Mouse (Mus musculus): ENCODE data around the gene Zfp30. TPM values are rescaled to one million over a fixed set of nuclear protein-coding genes. Genes with fewer than 3 reads are reported as not detected.

Gene Zfp30
- total and polyA plus RNA-seq, 3 experiments = 1.7 to 7.4 (median 1.8) TPM

- Histone ChIP-seq H3K36me3 (replicated peaks) (peaks cover 21% of the 10 kb centered on the region), H3K27me3 (ENCODE audit: insufficient read depth, low read length) (no peaks in the 10 kb centered on the region), H3K4me1 (ENCODE audit: insufficient read depth, low read depth, low read length) (peaks cover 36% of the 10 kb centered on the region), H3K9me3 (replicated peaks) (no peaks in the 10 kb centered on the region), H3K4me3 (ENCODE audit: low read depth, low read length) (peak within 1 kb of the TSS; percentile 71)
- TF ChIP-seq TAL1 (conservative IDR thresholded peaks at IDR 0.05; ENCODE audit: low read depth, low read length) (no peak), POLR2AphosphoS5 (IDR thresholded peaks at IDR 0.05; ENCODE audit: insufficient replicate concordance, low read depth, low read length) (no peak), CTCF (IDR thresholded peaks at IDR 0.05; ENCODE audit: low read depth, low read length) (no peak), GATA2 (IDR thresholded peaks at IDR 0.05; ENCODE audit: borderline replicate concordance, low read depth, low read length) (no peak), GATA1 (IDR thresholded peaks at IDR 0.05; ENCODE audit: borderline replicate concordance, low read length) (no peak)
- ATAC-seq (ENCODE audit: extremely low read depth, insufficient number of reproducible peaks, low FRiP score, poor library complexity, severe bottlenecking) (peak; percentile 86), DNase-seq (ENCODE audit: low spot score) (peak; percentile 84)
Observed at GRCm38 (mm10) chr7:29815910-29816429, 32.2 kb downstream of the Zfp30 start, which contains the start of gene Zfp790. Zfp790 (plus strand) TSS chr7:29816114.

DNA sequence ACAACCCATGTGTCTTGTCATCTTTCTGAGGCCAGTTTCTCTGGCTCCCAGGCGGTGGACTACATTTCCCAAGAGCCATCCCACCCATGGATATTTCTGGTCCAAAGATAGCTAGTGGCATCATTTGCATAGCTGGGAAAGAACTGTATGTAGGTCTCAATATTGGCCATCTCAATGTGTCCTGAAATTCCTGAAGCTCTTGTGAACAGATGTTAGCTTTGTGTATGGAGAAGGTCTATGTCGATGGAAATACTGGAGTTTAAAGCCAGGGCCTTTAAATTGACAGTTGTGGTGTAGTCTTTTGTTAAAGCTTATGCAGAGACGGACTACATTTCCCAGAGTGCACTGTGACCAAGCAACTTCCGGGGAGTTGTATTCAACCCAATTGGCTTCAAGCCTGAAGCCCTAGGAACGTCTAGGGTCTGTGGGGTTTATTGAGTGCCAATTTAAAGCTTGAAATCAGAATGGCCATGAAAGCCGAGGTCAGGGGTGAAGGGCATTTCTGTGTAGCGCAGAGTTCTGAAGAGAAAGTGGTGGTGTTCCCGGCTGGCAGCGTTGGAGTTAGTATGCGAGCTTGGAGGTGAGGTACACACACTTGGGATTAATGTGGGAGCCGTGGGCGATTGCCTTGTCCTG lies 34.9 kb downstream of the Zfp30 start:
- Histone ChIP-seq H3K4me3 (ENCODE audit: low read depth, low read length) (peak overlapping the region; percentile 72), H3K9me3 (replicated peaks) (no peaks in the 10 kb centered on the region), H3K4me1 (ENCODE audit: insufficient read depth, low read depth, low read length) (peaks cover 36% of the 10 kb centered on the region), H3K27me3 (ENCODE audit: insufficient read depth, low read length) (no peaks in the 10 kb centered on the region), H3K36me3 (replicated peaks) (peaks cover 46% of the 10 kb centered on the region)
- ATAC-seq (ENCODE audit: extremely low read depth, insufficient number of reproducible peaks, low FRiP score, poor library complexity, severe bottlenecking) = peak; percentile 59; the same call in 1 of the 2 replicates
- TF ChIP-seq POLR2AphosphoS5 (IDR thresholded peaks at IDR 0.05; ENCODE audit: insufficient replicate concordance, low read depth, low read length) (no peak), TAL1 (conservative IDR thresholded peaks at IDR 0.05; ENCODE audit: low read depth, low read length) (no peak), GATA2 (IDR thresholded peaks at IDR 0.05; ENCODE audit: borderline replicate concordance, low read depth, low read length) (no peak), GATA1 (IDR thresholded peaks at IDR 0.05; ENCODE audit: borderline replicate concordance, low read length) (no peak), CTCF (IDR thresholded peaks at IDR 0.05; ENCODE audit: low read depth, low read length) (no peak)
- DNase-seq (ENCODE audit: low spot score) = peak; percentile 65

GRCm38 (mm10) chr7:29828001-29828400 lies 44.2 kb downstream of the Zfp30 start:
- DNase-seq (ENCODE audit: low spot score) = no peak
- no peaks in the 10 kb centered on the region for H3K4me1 ChIP-seq (ENCODE audit: insufficient read depth, low read depth, low read length)
- no peak for ATAC-seq (ENCODE audit: extremely low read depth, insufficient number of reproducible peaks, low FRiP score, poor library complexity, severe bottlenecking)
- peaks cover 72% of the 10 kb centered on the region for H3K36me3 ChIP-seq (replicated peaks)
- no peak overlapping the region for H3K4me3 ChIP-seq (ENCODE audit: low read depth, low read length)
- H3K9me3 ChIP-seq (replicated peaks) = peaks cover 16% of the 10 kb centered on the region
- TF ChIP-seq GATA2 (IDR thresholded peaks at IDR 0.05; ENCODE audit: borderline replicate concordance, low read depth, low read length) (no peak), POLR2AphosphoS5 (IDR thresholded peaks at IDR 0.05; ENCODE audit: insufficient replicate concordance, low read depth, low read length) (no peak), GATA1 (IDR thresholded peaks at IDR 0.05; ENCODE audit: borderline replicate concordance, low read length) (no peak), TAL1 (conservative IDR thresholded peaks at IDR 0.05; ENCODE audit: low read depth, low read length) (no peak), CTCF (IDR thresholded peaks at IDR 0.05; ENCODE audit: low read depth, low read length) (no peak)
- H3K27me3 ChIP-seq (ENCODE audit: insufficient read depth, low read length) = no peaks in the 10 kb centered on the region

- DNase-seq (ENCODE audit: low spot score) (no peak), ATAC-seq (ENCODE audit: extremely low read depth, insufficient number of reproducible peaks, low FRiP score, poor library complexity, severe bottlenecking) (no peak)
- Histone ChIP-seq H3K4me1 (ENCODE audit: insufficient read depth, low read depth, low read length) (no peaks in the 10 kb centered on the region), H3K4me3 (ENCODE audit: low read depth, low read length) (no peak overlapping the region), H3K27me3 (ENCODE audit: insufficient read depth, low read length) (no peaks in the 10 kb centered on the region), H3K9me3 (replicated peaks) (peaks cover 16% of the 10 kb centered on the region), H3K36me3 (replicated peaks) (peaks cover 60% of the 10 kb centered on the region)
- no peak for TF ChIP-seq GATA1 (IDR thresholded peaks at IDR 0.05; ENCODE audit: borderline replicate concordance, low read length)
- no peak for TF ChIP-seq TAL1 (conservative IDR thresholded peaks at IDR 0.05; ENCODE audit: low read depth, low read length)
- TF ChIP-seq POLR2AphosphoS5 (IDR thresholded peaks at IDR 0.05; ENCODE audit: insufficient replicate concordance, low read depth, low read length) = no peak
- TF ChIP-seq GATA2 (IDR thresholded peaks at IDR 0.05; ENCODE audit: borderline replicate concordance, low read depth, low read length) = no peak
- no peak for TF ChIP-seq CTCF (IDR thresholded peaks at IDR 0.05; ENCODE audit: low read depth, low read length)
Observed at GRCm38 (mm10) chr7:29829804-29830203, 46.0 kb downstream of the Zfp30 start.

GRCm38 (mm10) chr7:29836816-29837215 lies 53.0 kb downstream of the Zfp30 start:
- TF ChIP-seq GATA2 (IDR thresholded peaks at IDR 0.05; ENCODE audit: borderline replicate concordance, low read depth, low read length) = no peak
- 0 out of 2 replicates have a peak, but pooled peaks have one; percentile 11 for TF ChIP-seq TAL1 (conservative IDR thresholded peaks at IDR 0.05; ENCODE audit: low read depth, low read length)
- Histone ChIP-seq H3K4me1 (ENCODE audit: insufficient read depth, low read depth, low read length) (no peaks in the 10 kb centered on the region), H3K36me3 (replicated peaks) (peaks cover 14% of the 10 kb centered on the region), H3K9me3 (replicated peaks) (0 out of 2 replicates have a peak, but pooled peaks cover 5% of the 10 kb centered on the region), H3K27me3 (ENCODE audit: insufficient read depth, low read length) (peaks cover 2% of the 10 kb centered on the region; the same call in 1 of the 2 replicates), H3K4me3 (ENCODE audit: low read depth, low read length) (no peak overlapping the region)
- DNase-seq (ENCODE audit: low spot score) (no peak), ATAC-seq (ENCODE audit: extremely low read depth, insufficient number of reproducible peaks, low FRiP score, poor library complexity, severe bottlenecking) (no peak)

DNA sequence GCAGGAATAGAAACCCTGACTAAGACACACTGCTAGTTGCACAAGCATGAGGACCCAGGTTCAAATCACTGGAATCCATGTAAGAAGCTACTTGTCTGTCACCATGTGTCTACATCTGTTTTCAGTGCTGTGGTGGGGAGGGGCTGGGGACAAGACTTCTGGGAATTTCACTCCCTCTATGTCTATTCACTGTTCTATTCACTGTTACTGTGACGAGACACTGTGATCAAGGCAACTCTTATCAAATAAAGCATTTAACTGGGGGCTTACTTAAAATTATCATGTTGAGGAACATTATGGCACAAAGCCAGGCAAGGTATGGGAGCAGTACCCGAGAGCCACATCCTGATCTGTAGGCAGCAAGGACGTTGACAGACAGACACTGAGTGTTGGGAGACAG lies 55.5 kb downstream of the Zfp30 start:
- Histone ChIP-seq H3K27me3 (ENCODE audit: insufficient read depth, low read length) (peaks cover 2% of the 10 kb centered on the region; the same call in 1 of the 2 replicates), H3K36me3 (replicated peaks) (peaks cover 18% of the 10 kb centered on the region), H3K9me3 (replicated peaks) (0 out of 2 replicates have a peak, but pooled peaks cover 5% of the 10 kb centered on the region), H3K4me1 (ENCODE audit: insufficient read depth, low read depth, low read length) (no peaks in the 10 kb centered on the region), H3K4me3 (ENCODE audit: low read depth, low read length) (no peak overlapping the region)
- ATAC-seq (ENCODE audit: extremely low read depth, insufficient number of reproducible peaks, low FRiP score, poor library complexity, severe bottlenecking) (no peak), DNase-seq (ENCODE audit: low spot score) (no peak)
- TF ChIP-seq POLR2AphosphoS5 (IDR thresholded peaks at IDR 0.05; ENCODE audit: insufficient replicate concordance, low read depth, low read length) = no peak
- no peak for TF ChIP-seq GATA1 (IDR thresholded peaks at IDR 0.05; ENCODE audit: borderline replicate concordance, low read length)
- no peak for TF ChIP-seq CTCF (IDR thresholded peaks at IDR 0.05; ENCODE audit: low read depth, low read length)
- no peak for TF ChIP-seq GATA2 (IDR thresholded peaks at IDR 0.05; ENCODE audit: borderline replicate concordance, low read depth, low read length)
- no peak for TF ChIP-seq TAL1 (conservative IDR thresholded peaks at IDR 0.05; ENCODE audit: low read depth, low read length)

All from G1E (cell line).